Mouse (Mus musculus) yolk sac, embryonic 10.5 days (tissue): ENCODE data around the gene Olfr403.
"Not testable (repeated sequence)": the region's sequence is repeated elsewhere in the genome, so short reads cannot be mapped to it uniquely, and the experiment has no call there.

ENCODE experiments used
- DNase-seq: peaks from one replicate; pipeline ENCODE4 v3.0.0-alpha.2; 2017; ENCODE audit warnings: low spot score

Olfr403 gene

GRCm38 (mm10) chr11:74185949-74186348, at the start of gene Olfr403:
Gene Olfr403, plus strand, starts transcription at chr11:74186249.
- no peak for DNase-seq

- DNase-seq = not testable (repeated sequence)
Measured at GRCm38 (mm10) chr11:74140001-74140400, 46.0 kb upstream of the Olfr403 start.

GRCm38 (mm10) chr11:74145866-74146265, 40.2 kb upstream of the Olfr403 start:
- no peak for DNase-seq

DNA sequence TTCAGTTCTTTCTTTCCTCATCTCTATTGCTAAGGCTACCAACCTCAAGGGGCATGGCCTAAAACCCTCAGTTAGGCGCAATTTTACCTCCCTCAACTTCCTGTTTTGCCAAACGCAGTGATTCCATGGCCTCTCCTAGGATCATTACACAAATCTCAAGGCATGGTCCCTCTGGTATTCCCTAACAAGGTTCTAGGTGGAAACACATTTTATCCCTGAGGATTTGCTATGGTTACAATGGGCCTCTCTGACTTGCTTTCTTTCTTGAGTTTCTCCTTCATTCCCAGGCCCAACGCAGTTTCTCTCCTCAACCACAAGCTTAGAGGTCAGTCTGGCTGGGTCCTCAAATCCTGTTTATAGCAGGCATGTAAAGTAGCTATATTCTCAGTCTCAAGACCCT, 32.8 kb upstream of the Olfr403 start, which contains the start of gene Olfr402:
Gene Olfr402 (plus strand): TSS at position 301 of the 400 bp plus-strand sequence.
- DNase-seq = no peak

DNA sequence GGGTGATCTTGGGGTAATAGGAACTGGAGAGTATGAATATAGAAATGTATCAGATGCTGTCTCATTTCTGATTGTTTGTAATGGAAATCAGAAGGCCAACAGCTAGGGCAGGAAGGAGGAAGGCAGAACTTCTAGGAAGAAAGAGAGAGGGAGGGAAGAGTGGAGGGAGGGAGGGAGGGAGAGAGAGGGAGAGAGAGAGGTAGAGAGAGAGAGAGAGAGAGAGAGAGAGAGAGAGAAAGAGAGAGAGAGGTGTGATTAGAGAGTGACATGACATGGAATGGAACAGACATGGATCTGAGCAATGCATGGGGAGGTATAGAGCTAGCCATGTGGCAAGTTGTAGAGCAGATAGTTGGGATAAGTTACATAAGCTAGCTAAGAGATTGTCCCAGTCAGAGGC, 17.3 kb upstream of the Olfr403 start:
- no peak for DNase-seq

DNA sequence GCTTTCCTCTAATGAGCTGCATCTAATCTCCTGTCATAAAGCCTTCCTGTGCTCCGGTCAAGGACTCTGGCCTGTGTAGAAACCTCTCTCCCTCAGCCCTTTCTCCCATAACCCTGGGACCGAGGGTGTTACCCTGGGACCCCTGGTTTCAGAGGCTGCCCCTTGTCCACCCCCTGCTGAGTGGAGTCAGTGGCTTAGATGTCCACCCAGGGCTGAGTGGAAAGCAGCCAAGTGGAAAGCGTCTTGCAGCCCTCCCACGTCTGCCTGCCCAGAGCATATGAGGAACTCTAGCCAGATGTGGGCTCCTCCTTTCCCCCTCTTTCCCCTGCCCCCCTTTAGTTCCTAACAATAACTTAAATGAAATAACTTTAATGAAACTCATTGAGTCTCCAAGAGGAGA, 2.9 kb upstream of the Olfr403 start:
- peak; percentile 2 for DNase-seq

- DNase-seq = peak; percentile 6
Measured at GRCm38 (mm10) chr11:74183745-74184144, 2.3 kb upstream of the Olfr403 start.

DNA sequence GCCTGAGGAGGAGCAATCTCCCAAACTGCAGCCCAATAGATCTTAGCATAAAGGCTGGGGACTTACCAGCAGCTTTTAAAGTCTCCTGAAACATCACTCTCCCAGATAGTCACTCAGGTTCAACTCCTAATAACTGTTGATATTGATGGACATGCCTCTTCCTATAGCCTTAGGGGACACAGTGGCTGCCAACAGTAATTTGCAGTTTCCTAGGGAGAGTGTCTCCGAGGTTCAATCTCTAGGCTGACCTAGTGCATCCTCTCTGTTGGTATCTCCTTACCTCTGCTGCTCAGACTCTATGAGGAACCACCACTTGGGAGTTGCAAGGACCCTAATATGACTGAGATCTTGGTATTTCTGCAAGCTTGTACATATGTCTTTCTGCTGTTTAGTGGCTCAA, 25.2 kb downstream of the Olfr403 start, which contains the start of gene Olfr43:
Gene Olfr43 (minus strand): TSS at position 101 of the 400 bp plus-strand sequence.
- DNase-seq = no peak

DNA sequence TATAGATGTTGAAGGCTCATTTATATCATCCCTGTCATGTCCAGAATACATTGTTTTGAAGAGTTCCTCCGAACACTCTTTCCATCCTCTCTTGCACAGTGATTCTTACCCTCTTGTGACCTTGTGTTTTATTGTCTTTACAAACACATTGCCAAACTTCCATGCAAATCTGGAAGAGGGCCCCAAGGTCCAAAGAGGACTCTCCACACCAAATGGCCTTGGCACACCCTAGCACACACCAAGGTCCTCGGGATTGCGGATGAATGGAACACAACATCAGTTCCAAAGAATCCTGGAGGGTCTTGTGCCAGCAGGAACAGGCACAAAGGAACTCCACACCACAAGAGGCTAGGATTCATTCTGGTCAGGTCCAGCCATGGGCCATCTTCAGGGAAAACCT, 55.2 kb downstream of the Olfr403 start:
- no peak for DNase-seq
